Mouse (Mus musculus): Measurements from ENCODE around the gene 9930111J21Rik1. TPM values are rescaled to one million over a fixed set of nuclear protein-coding genes. Genes with fewer than 3 reads are reported as not detected.
"Not testable (repeated sequence)": the region's sequence is repeated elsewhere in the genome, so short reads cannot be mapped to it uniquely, and the experiment has no call there.

The 9930111J21Rik1 gene
- polyA plus RNA-seq (2016; fragmentation: Nextera tagmentation; extraction: Ambion mirVana) = 0.26 and 0.30 TPM in 2 replicates

DNA sequence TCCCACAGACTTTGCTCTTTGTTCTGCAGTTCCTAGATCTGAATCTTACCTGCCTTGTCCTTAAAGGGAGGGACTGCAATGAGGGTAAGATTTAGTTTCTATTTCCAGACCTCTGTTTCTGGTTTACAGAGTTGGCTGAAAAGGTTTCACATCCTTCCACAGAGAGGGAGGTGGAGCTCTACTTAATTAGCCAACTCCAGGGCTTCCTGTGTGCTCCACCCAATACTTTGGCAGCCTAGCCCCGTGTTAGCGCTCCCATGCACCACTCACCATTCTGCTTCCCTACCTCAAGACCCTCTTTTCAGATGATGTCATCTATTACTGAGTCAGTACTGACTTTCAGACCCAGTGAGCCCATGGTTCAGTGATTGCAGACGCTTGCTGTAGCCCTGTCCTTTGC lies at the start of gene 9930111J21Rik1:
TSS of gene 9930111J21Rik1 (minus strand) at position 148 of the 400 bp plus-strand sequence.
- H3K27me3 ChIP-seq (replicated peaks; ENCODE audit: low read depth, poor library complexity, severe bottlenecking); H3K36me3 ChIP-seq (replicated peaks); H3K27ac ChIP-seq (replicated peaks); H3K4me3 ChIP-seq; H3K9me3 ChIP-seq; H3K4me1 ChIP-seq; DNase-seq (ENCODE audit: low spot score): not testable (repeated sequence)
- no CpG with 5 or more reads among the region's 3 CpGs for WGBS

- not testable (repeated sequence) for H3K4me1 ChIP-seq; H3K27ac ChIP-seq (replicated peaks); H3K27me3 ChIP-seq (replicated peaks; ENCODE audit: low read depth, poor library complexity, severe bottlenecking); H3K4me3 ChIP-seq; H3K36me3 ChIP-seq (replicated peaks); H3K9me3 ChIP-seq; DNase-seq (ENCODE audit: low spot score)
These were observed 32.9 kb upstream of the 9930111J21Rik1 start for GRCm38 (mm10) chr11:49012074-49012473.

DNA sequence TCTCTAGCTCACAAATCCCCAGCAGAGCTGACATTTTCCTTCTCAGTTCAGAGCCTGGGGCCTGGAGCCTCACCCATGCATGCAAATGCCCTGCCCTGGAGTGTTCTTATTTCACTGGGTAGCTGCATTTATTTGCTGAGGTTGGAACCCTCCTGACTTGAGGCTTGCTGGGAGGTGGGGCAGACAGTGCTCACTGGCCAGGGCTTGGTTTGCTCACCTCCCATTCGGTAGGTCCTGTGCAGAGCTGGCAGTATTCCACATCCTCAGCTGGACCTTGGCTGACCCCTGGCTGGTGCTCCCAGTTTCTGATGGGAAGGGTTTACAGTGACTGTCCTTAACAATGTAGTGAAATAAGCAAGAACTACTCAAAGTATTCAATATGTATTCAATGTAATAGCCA lies 27.6 kb upstream of the 9930111J21Rik1 start:
- H3K27me3 ChIP-seq (replicated peaks; ENCODE audit: low read depth, poor library complexity, severe bottlenecking); H3K36me3 ChIP-seq (replicated peaks); H3K4me3 ChIP-seq; H3K9me3 ChIP-seq; H3K4me1 ChIP-seq; DNase-seq (ENCODE audit: low spot score); H3K27ac ChIP-seq (replicated peaks): not testable (repeated sequence)
- WGBS = 65% methylated on average over 1 of the region's 1 CpGs

- DNase-seq (ENCODE audit: low spot score); H3K27me3 ChIP-seq (replicated peaks; ENCODE audit: low read depth, poor library complexity, severe bottlenecking): not testable (repeated sequence)
- 80% methylated on average over 2 of the region's 2 CpGs for WGBS
These were observed 27.1 kb upstream of the 9930111J21Rik1 start for GRCm38 (mm10) chr11:49006317-49006716.

DNA sequence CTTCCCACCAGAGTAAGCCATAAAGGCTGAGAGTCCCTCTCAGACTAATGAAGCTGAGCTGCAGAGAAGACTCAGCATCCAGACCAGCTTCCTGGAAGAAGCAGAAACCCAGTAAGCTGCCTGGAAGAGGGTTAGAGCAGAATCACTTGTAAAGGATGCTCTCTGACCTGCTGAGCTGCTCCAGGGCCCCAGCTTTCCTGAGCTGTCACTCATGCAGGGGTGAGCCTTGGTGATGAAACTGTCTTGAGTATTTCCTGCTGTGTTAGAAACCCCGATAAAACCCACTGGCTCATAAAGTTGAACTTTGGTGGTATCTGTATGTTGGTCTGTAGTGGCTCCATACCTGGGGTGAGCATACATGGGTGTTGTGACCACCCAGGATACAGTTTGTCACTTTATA lies 21.2 kb upstream of the 9930111J21Rik1 start:
- not testable (repeated sequence) for DNase-seq (ENCODE audit: low spot score); H3K9me3 ChIP-seq; H3K27me3 ChIP-seq (replicated peaks; ENCODE audit: low read depth, poor library complexity, severe bottlenecking); H3K36me3 ChIP-seq (replicated peaks); H3K4me3 ChIP-seq; H3K27ac ChIP-seq (replicated peaks); H3K4me1 ChIP-seq
- 67% methylated on average over 1 of the region's 1 CpGs for WGBS

More at GRCm38 (mm10) chr11:49006317-49006716, 27.1 kb upstream of the 9930111J21Rik1 start:
- not testable (repeated sequence) for H3K36me3 ChIP-seq (replicated peaks); H3K4me3 ChIP-seq; H3K9me3 ChIP-seq; H3K27ac ChIP-seq (replicated peaks); H3K4me1 ChIP-seq

DNA sequence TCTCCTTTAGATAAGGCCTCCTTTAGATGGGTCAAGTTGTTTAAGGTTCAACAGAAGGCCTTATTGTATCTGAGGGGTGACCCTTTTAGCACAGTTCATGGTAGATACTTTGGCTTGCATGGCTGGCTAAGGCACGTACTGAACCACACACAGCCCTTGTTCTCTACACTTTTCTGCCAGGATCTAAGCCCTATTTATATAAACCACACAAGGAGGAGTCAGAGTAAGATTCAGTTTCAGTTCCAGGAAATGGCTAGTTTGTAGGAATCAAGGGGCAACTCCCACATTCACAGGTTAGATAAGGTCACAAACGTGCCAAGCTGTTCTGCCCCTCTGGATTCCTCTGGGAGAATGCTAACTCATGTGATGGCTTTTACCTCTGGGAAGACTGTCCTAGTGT lies 14.8 kb upstream of the 9930111J21Rik1 start, which contains the start of gene Tgtp1:
TSS of gene Tgtp1 (minus strand) at position 155 of the 400 bp plus-strand sequence.
- 36% methylated on average over 2 of the region's 2 CpGs for WGBS
- not testable (repeated sequence) for H3K27ac ChIP-seq (replicated peaks); H3K27me3 ChIP-seq (replicated peaks; ENCODE audit: low read depth, poor library complexity, severe bottlenecking); H3K4me3 ChIP-seq; H3K9me3 ChIP-seq; H3K4me1 ChIP-seq; DNase-seq (ENCODE audit: low spot score); H3K36me3 ChIP-seq (replicated peaks)

GRCm38 (mm10) chr11:48993296-48993695 lies 14.1 kb upstream of the 9930111J21Rik1 start:
- not testable (repeated sequence) for H3K4me1 ChIP-seq; DNase-seq (ENCODE audit: low spot score); H3K36me3 ChIP-seq (replicated peaks); H3K4me3 ChIP-seq; H3K27me3 ChIP-seq (replicated peaks; ENCODE audit: low read depth, poor library complexity, severe bottlenecking); H3K27ac ChIP-seq (replicated peaks); H3K9me3 ChIP-seq
- 74% methylated on average over 10 of the region's 10 CpGs for WGBS

GRCm38 (mm10) chr11:48991740-48992520 lies 12.7 kb upstream of the 9930111J21Rik1 start, which contains the start of gene Gm12185:
Gene Gm12185, minus strand, starts transcription at chr11:48992226.
- WGBS = 64% methylated on average over 4 of the region's 4 CpGs
- not testable (repeated sequence) for DNase-seq (ENCODE audit: low spot score); H3K4me3 ChIP-seq; H3K9me3 ChIP-seq; H3K27ac ChIP-seq (replicated peaks); H3K36me3 ChIP-seq (replicated peaks); H3K4me1 ChIP-seq; H3K27me3 ChIP-seq (replicated peaks; ENCODE audit: low read depth, poor library complexity, severe bottlenecking)

DNA sequence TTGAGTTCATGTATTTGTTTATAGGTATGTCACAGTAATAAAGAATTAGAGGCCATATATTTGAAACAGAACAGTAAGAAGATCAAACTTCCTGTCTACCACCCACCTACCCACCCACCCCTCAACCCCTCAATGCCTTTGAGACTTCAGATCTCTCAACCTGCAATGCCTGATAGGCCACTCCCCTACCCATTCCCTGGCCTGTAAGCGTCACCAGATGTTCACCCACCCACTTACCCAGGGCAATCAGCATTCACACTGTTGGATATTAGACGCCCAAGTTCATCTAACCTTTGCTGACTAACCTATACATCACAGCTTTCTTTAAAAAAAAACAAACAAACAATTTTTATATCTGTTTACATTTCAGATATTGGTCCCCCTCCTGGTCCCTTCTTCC lies 10.8 kb upstream of the 9930111J21Rik1 start:
- not testable (repeated sequence) for H3K4me3 ChIP-seq; H3K27me3 ChIP-seq (replicated peaks; ENCODE audit: low read depth, poor library complexity, severe bottlenecking); DNase-seq (ENCODE audit: low spot score); H3K4me1 ChIP-seq; H3K27ac ChIP-seq (replicated peaks); H3K36me3 ChIP-seq (replicated peaks); H3K9me3 ChIP-seq
- WGBS = 55% methylated on average over 2 of the region's 2 CpGs

GRCm38 (mm10) chr11:48988219-48988618 lies 9.0 kb upstream of the 9930111J21Rik1 start:
- WGBS = 78% methylated on average over 2 of the region's 3 CpGs
- not testable (repeated sequence) for H3K9me3 ChIP-seq; H3K4me3 ChIP-seq; H3K4me1 ChIP-seq; H3K27me3 ChIP-seq (replicated peaks; ENCODE audit: low read depth, poor library complexity, severe bottlenecking); H3K27ac ChIP-seq (replicated peaks); DNase-seq (ENCODE audit: low spot score); H3K36me3 ChIP-seq (replicated peaks)

- H3K4me3 ChIP-seq; H3K9me3 ChIP-seq; DNase-seq (ENCODE audit: low spot score); H3K27me3 ChIP-seq (replicated peaks; ENCODE audit: low read depth, poor library complexity, severe bottlenecking); H3K27ac ChIP-seq (replicated peaks); H3K4me1 ChIP-seq; H3K36me3 ChIP-seq (replicated peaks): not testable (repeated sequence)
- no CpG with 5 or more reads among the region's 3 CpGs for WGBS
These were observed 3.6 kb upstream of the 9930111J21Rik1 start for GRCm38 (mm10) chr11:48982848-48983247.

GRCm38 (mm10) chr11:48980052-48980451 lies 854 bp upstream of the 9930111J21Rik1 start:
- whole genome bisulfite sequencing = no CpG with 5 or more reads among the region's 5 CpGs
- H3K4me3 ChIP-seq; H3K9me3 ChIP-seq; DNase-seq (ENCODE audit: low spot score); H3K36me3 ChIP-seq (replicated peaks); H3K27ac ChIP-seq (replicated peaks); H3K4me1 ChIP-seq; H3K27me3 ChIP-seq (replicated peaks; ENCODE audit: low read depth, poor library complexity, severe bottlenecking): not testable (repeated sequence)

DNA sequence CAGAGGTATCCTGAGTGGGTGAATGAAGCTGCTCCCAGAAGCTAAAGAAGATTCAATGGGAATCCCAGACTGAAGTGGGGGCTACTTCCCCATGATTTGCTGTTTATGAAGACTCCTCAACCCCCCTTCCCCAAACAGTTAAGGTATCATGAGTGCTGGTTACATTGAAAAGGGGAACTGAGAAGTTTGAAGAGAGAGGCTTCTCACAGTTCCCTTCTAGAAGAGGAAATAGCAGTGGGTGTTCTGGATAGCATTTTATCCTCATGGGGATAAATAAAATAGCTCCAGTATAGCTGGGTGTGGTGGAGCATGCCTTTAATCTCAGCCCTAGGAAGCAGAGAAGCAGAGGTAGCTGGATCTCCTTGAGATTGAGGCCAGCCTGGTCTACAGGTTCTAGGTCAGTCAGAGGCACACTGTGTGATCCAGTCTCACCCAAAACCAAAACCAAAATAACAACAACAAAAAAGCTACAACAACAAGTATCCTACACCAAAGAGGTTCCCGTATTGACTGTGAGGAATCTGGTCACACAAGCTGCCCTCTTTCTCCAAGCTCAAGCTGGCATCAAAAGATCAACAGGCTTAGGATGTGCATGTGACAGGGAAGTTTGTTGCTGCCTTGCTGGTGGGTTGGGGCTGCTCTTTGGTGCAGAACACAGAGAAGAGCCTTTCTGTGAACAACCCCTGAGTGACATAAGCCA lies 808 bp downstream of the 9930111J21Rik1 start, which contains the start of gene Olfr56:
TSS of gene Olfr56 (plus strand) at position 650 of the 700 bp plus-strand sequence.
- no CpG with 5 or more reads among the region's 1 CpGs for WGBS
- not testable (repeated sequence) for H3K9me3 ChIP-seq; DNase-seq (ENCODE audit: low spot score); H3K4me1 ChIP-seq; H3K4me3 ChIP-seq; H3K36me3 ChIP-seq (replicated peaks); H3K27ac ChIP-seq (replicated peaks); H3K27me3 ChIP-seq (replicated peaks; ENCODE audit: low read depth, poor library complexity, severe bottlenecking)
